Mouse (Mus musculus): ENCODE measurements around the gene Ppp2r3a. TPM values are rescaled to one million over a fixed set of nuclear protein-coding genes. Genes with fewer than 3 reads are reported as not detected.
A peak's percentile ranks its signal among the peaks of the same experiment; 100 is the strongest.

Gene Ppp2r3a
- polyA plus RNA-seq, 1 experiment from 2014 or later: 20.2 TPM

DNA sequence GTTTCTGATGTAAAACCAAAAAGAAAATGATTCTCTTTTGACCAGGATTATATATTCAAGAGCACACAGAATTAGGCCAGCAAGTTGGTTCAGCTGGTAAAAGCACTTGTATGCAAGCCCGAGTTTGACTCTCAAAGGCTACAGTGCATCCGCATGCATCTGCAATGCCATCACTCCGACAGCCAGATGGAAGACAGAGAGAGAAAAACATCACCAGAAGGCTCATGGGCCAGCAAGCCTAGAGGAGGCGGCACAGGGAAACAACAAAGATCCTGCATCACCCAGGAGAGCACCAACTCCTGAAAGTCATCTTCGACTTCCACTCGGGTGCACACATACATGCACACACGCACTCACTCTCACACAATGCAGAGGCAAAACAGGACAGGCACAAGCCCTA is 4.1 kb downstream of the Ppp2r3a start:
- H3K9me3 ChIP-seq (ENCODE audit: control insufficient read depth, low read depth, low read length): no peaks in the 10 kb centered on the region
- H3K36me3 ChIP-seq (ENCODE audit: control insufficient read depth, insufficient read depth, low read length): no peaks in the 10 kb centered on the region
- H3K9ac ChIP-seq (replicated peaks; ENCODE audit: low read depth, low read length): no peak overlapping the region
- no peak overlapping the region for H3K27ac ChIP-seq (ENCODE audit: low read length)
- no peak overlapping the region for H3K4me3 ChIP-seq (ENCODE audit: low read depth, low read length)
- no peaks in the 10 kb centered on the region for H3K27me3 ChIP-seq (ENCODE audit: control insufficient read depth, insufficient read depth, low read length)
- H3K4me1 ChIP-seq (ENCODE audit: control insufficient read depth, insufficient read depth, low read length): peaks cover 8% of the 10 kb centered on the region; the same call in 1 of the 2 replicates
- ATAC-seq (ENCODE audit: insufficient number of reproducible peaks, insufficient read depth, low FRiP score, low read depth): no peak
- H3K4me2 ChIP-seq (replicated peaks; ENCODE audit: low read depth, low read length): no peak overlapping the region
- WGBS: 84% methylated on average over 7 of the region's 7 CpGs

DNA sequence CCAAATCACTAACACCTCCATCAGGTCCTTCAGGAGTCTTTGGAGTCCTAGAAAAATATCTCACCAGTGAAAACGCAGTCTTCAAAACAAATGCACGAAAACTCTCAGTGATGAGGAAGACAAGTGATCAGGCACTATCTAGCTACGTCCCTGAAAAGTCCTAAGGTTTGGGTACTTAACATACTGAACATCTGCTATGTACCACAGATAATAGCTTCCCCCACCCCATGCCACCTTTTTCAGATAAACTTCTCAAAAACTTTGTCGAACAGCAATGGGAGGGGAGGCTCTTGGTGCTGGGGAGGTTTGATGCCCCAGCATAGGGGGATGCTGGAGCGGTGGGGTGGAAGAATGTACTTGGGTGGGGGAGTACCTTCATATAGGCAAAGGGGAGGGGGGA is 6.1 kb downstream of the Ppp2r3a start:
- H3K27ac ChIP-seq (ENCODE audit: low read length): no peak overlapping the region
- H3K4me1 ChIP-seq (ENCODE audit: control insufficient read depth, insufficient read depth, low read length): peaks cover 8% of the 10 kb centered on the region; the same call in 1 of the 2 replicates
- no peak for ATAC-seq (ENCODE audit: insufficient number of reproducible peaks, insufficient read depth, low FRiP score, low read depth)
- no peak overlapping the region for H3K9ac ChIP-seq (replicated peaks; ENCODE audit: low read depth, low read length)
- no peak overlapping the region for H3K4me3 ChIP-seq (ENCODE audit: low read depth, low read length)
- H3K9me3 ChIP-seq (ENCODE audit: control insufficient read depth, low read depth, low read length): no peaks in the 10 kb centered on the region
- no peaks in the 10 kb centered on the region for H3K27me3 ChIP-seq (ENCODE audit: control insufficient read depth, insufficient read depth, low read length)
- H3K36me3 ChIP-seq (ENCODE audit: control insufficient read depth, insufficient read depth, low read length): no peaks in the 10 kb centered on the region
- H3K4me2 ChIP-seq (replicated peaks; ENCODE audit: low read depth, low read length): no peak overlapping the region
- 89% methylated on average over 5 of the region's 5 CpGs for WGBS

DNA sequence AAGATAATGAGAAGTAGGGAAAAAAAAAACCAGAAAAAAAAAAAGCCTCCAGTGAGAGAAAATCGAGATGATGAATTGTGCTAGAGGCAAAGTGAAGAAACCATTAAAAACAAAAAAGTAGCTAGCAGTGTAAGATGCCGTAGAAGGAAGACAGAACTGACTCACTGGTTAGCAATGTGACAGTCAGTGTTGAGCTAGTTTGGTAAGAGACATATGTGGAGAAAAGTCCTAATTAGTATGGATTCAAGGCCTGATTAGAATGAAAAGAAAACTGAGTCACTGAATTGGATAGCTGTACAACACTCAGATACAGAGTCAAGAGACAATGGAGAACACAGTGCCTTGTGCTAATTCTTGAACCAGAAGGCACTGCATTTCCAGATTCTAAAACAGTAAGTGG is 7.9 kb downstream of the Ppp2r3a start:
- H3K27ac ChIP-seq (ENCODE audit: low read length): no peak overlapping the region
- H3K9me3 ChIP-seq (ENCODE audit: control insufficient read depth, low read depth, low read length): no peaks in the 10 kb centered on the region
- no peaks in the 10 kb centered on the region for H3K36me3 ChIP-seq (ENCODE audit: control insufficient read depth, insufficient read depth, low read length)
- WGBS: 34% methylated on average over 2 of the region's 2 CpGs
- H3K9ac ChIP-seq (replicated peaks; ENCODE audit: low read depth, low read length): no peak overlapping the region
- no peak overlapping the region for H3K4me2 ChIP-seq (replicated peaks; ENCODE audit: low read depth, low read length)
- no peak for ATAC-seq (ENCODE audit: insufficient number of reproducible peaks, insufficient read depth, low FRiP score, low read depth)
- no peaks in the 10 kb centered on the region for H3K4me1 ChIP-seq (ENCODE audit: control insufficient read depth, insufficient read depth, low read length)
- H3K27me3 ChIP-seq (ENCODE audit: control insufficient read depth, insufficient read depth, low read length): no peaks in the 10 kb centered on the region
- no peak overlapping the region for H3K4me3 ChIP-seq (ENCODE audit: low read depth, low read length)

DNA sequence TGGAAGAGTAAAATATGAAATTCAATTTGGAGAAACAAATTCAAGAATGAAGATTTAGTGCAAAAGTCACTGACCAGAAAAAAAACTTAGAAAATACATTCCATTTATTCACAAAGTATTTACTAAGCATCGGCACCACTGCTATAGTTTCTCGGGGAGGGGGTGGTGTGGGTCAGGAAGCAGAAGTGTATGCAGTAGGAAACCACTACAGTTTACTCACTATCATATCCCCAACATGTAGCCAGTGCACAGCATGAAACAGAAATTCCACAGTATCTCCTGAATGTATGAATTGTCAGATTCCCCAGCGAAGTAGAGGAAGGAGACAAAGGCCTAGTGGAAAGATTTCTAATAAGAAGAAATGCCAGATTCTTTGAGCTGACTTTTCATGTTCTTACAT is 11.4 kb downstream of the Ppp2r3a start:
- 73% methylated on average over 3 of the region's 3 CpGs for WGBS
- Histone ChIP-seq H3K36me3 (ENCODE audit: control insufficient read depth, insufficient read depth, low read length) (no peaks in the 10 kb centered on the region), H3K9ac (replicated peaks; ENCODE audit: low read depth, low read length) (no peak overlapping the region), H3K4me1 (ENCODE audit: control insufficient read depth, insufficient read depth, low read length) (no peaks in the 10 kb centered on the region), H3K4me3 (ENCODE audit: low read depth, low read length) (no peak overlapping the region), H3K4me2 (replicated peaks; ENCODE audit: low read depth, low read length) (no peak overlapping the region), H3K27me3 (ENCODE audit: control insufficient read depth, insufficient read depth, low read length) (no peaks in the 10 kb centered on the region), H3K27ac (ENCODE audit: low read length) (no peak overlapping the region), H3K9me3 (ENCODE audit: control insufficient read depth, low read depth, low read length) (no peaks in the 10 kb centered on the region)
- no peak for ATAC-seq (ENCODE audit: insufficient number of reproducible peaks, insufficient read depth, low FRiP score, low read depth)

DNA sequence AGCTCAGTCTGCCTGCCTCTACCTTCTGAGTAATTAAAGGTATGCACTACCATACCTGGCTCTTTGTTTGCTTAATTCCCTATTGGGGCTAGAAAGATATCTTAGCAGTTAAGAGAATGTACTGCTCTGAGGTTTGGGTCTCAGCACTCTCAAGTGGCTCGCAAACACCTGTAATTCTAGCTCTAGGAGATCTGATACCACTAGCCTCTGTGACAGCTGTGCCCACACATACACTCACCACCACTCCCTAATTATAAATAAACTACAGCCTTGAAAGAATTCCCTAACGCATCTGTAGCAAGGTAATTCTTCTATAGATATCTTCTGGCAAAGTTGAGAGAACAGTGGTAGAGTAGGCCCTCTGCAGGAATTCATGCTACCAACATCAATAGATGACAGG is 15.8 kb downstream of the Ppp2r3a start:
- Histone ChIP-seq H3K4me1 (ENCODE audit: control insufficient read depth, insufficient read depth, low read length) (no peaks in the 10 kb centered on the region), H3K4me2 (replicated peaks; ENCODE audit: low read depth, low read length) (no peak overlapping the region), H3K27me3 (ENCODE audit: control insufficient read depth, insufficient read depth, low read length) (no peaks in the 10 kb centered on the region), H3K4me3 (ENCODE audit: low read depth, low read length) (no peak overlapping the region), H3K9ac (replicated peaks; ENCODE audit: low read depth, low read length) (no peak overlapping the region), H3K36me3 (ENCODE audit: control insufficient read depth, insufficient read depth, low read length) (no peaks in the 10 kb centered on the region), H3K27ac (ENCODE audit: low read length) (no peak overlapping the region), H3K9me3 (ENCODE audit: control insufficient read depth, low read depth, low read length) (no peaks in the 10 kb centered on the region)
- no peak for ATAC-seq (ENCODE audit: insufficient number of reproducible peaks, insufficient read depth, low FRiP score, low read depth)
- 58% methylated on average over 2 of the region's 2 CpGs for WGBS

DNA sequence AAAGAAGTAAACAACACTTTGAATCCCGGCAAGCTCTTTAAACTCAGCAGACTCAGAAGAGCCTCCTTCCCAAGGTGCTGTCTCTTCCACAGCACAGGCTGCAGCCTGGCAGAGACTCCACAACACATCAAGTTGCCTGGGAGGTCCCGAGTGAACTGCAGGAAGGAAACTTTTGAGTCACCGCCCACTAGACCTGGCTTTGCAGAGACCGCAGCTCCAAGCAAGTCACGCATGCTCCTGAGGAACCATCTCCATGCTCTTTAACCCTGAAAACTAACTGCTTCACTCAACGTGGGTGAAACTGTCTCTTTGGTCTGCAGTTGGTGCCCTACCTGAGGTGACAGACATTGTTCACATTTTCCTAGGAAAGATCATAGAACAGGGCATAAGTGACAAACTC is 19.6 kb downstream of the Ppp2r3a start:
- Histone ChIP-seq H3K27ac (ENCODE audit: low read length) (no peak overlapping the region), H3K4me3 (ENCODE audit: low read depth, low read length) (no peak overlapping the region), H3K36me3 (ENCODE audit: control insufficient read depth, insufficient read depth, low read length) (no peaks in the 10 kb centered on the region), H3K9me3 (ENCODE audit: control insufficient read depth, low read depth, low read length) (no peaks in the 10 kb centered on the region), H3K9ac (replicated peaks; ENCODE audit: low read depth, low read length) (no peak overlapping the region), H3K4me1 (ENCODE audit: control insufficient read depth, insufficient read depth, low read length) (no peaks in the 10 kb centered on the region), H3K27me3 (ENCODE audit: control insufficient read depth, insufficient read depth, low read length) (no peaks in the 10 kb centered on the region), H3K4me2 (replicated peaks; ENCODE audit: low read depth, low read length) (no peak overlapping the region)
- 74% methylated on average over 6 of the region's 6 CpGs for WGBS
- ATAC-seq (ENCODE audit: insufficient number of reproducible peaks, insufficient read depth, low FRiP score, low read depth): no peak

DNA sequence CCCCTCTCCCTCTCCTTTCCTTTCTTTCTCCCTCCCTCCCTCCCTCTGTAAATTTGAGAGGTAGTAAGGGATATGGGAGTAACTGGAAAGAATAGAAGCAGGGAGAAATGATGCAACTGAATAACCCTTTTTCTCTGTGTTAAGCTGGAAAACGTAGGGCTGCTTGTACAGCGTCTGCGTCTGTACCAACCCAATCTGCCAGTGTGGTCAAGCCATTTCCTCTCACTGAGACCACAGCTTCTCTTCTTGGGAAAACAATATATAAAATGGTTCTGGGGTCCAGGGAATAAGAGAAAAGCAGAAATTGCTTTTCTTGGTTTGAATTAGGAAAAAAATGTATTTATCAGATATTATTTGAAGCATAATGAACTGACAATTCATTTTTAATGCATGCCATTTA is 21.6 kb downstream of the Ppp2r3a start:
- H3K4me1 ChIP-seq (ENCODE audit: control insufficient read depth, insufficient read depth, low read length): no peaks in the 10 kb centered on the region
- no peak overlapping the region for H3K4me3 ChIP-seq (ENCODE audit: low read depth, low read length)
- H3K9ac ChIP-seq (replicated peaks; ENCODE audit: low read depth, low read length): no peak overlapping the region
- no peak for ATAC-seq (ENCODE audit: insufficient number of reproducible peaks, insufficient read depth, low FRiP score, low read depth)
- no peak overlapping the region for H3K27ac ChIP-seq (ENCODE audit: low read length)
- no peak overlapping the region for H3K4me2 ChIP-seq (replicated peaks; ENCODE audit: low read depth, low read length)
- whole genome bisulfite sequencing: 83% methylated on average over 3 of the region's 3 CpGs
- no peaks in the 10 kb centered on the region for H3K9me3 ChIP-seq (ENCODE audit: control insufficient read depth, low read depth, low read length)
- no peaks in the 10 kb centered on the region for H3K27me3 ChIP-seq (ENCODE audit: control insufficient read depth, insufficient read depth, low read length)
- no peaks in the 10 kb centered on the region for H3K36me3 ChIP-seq (ENCODE audit: control insufficient read depth, insufficient read depth, low read length)

DNA sequence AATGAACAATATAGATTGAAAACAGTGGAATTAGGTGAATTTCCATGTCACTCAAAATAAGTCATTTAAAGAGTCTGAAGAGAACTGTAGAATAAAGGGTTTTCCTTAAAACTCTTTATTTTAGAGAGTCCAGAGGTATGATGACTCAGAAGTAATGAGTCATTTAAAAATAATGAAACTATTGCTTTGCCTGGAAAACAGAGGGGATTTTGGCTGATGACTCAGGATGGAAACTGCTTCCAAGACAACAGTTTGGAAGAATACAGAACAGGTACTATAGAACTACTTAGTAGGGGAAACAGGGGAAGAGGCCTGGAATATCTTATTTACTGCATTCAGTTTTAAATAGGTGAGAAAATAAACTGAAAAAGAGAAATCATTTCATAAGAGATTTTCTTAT is 22.7 kb downstream of the Ppp2r3a start:
- no peak overlapping the region for H3K27ac ChIP-seq (ENCODE audit: low read length)
- H3K36me3 ChIP-seq (ENCODE audit: control insufficient read depth, insufficient read depth, low read length): no peaks in the 10 kb centered on the region
- no peak overlapping the region for H3K9ac ChIP-seq (replicated peaks; ENCODE audit: low read depth, low read length)
- no peak overlapping the region for H3K4me2 ChIP-seq (replicated peaks; ENCODE audit: low read depth, low read length)
- no peaks in the 10 kb centered on the region for H3K9me3 ChIP-seq (ENCODE audit: control insufficient read depth, low read depth, low read length)
- H3K4me3 ChIP-seq (ENCODE audit: low read depth, low read length): no peak overlapping the region
- H3K27me3 ChIP-seq (ENCODE audit: control insufficient read depth, insufficient read depth, low read length): no peaks in the 10 kb centered on the region
- ATAC-seq (ENCODE audit: insufficient number of reproducible peaks, insufficient read depth, low FRiP score, low read depth): no peak
- no peaks in the 10 kb centered on the region for H3K4me1 ChIP-seq (ENCODE audit: control insufficient read depth, insufficient read depth, low read length)

DNA sequence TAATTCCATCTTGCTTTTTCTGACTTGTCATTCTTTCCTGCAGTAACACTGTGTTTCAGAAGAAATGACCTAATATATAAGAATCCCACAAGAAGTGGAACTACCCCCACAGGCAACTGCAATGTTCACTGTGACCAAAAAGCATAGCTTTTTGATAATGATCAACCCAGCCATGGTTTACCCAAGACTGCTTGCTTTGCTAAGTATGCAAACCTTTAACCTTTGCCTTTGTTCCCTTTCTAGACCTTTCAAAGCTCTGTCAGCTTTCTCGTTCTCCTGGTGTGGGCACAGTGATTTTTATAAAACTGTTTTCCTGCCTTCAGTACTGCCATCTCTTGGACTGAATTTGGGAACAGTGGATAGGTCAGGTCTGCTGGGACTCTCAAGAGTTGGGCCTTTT is 43.6 kb downstream of the Ppp2r3a start:
- ATAC-seq (ENCODE audit: insufficient number of reproducible peaks, insufficient read depth, low FRiP score, low read depth): peak; percentile 37; the same call in 1 of the 2 replicates
- 63% methylated on average over 1 of the region's 1 CpGs for WGBS

More for the DNA sequence above, 43.6 kb downstream of the Ppp2r3a start:
- H3K36me3 ChIP-seq (ENCODE audit: control insufficient read depth, insufficient read depth, low read length): 0 out of 2 replicates have a peak, but pooled peaks cover 4% of the 10 kb centered on the region
- no peak overlapping the region for H3K4me2 ChIP-seq (replicated peaks; ENCODE audit: low read depth, low read length)
- no peaks in the 10 kb centered on the region for H3K27me3 ChIP-seq (ENCODE audit: control insufficient read depth, insufficient read depth, low read length)
- H3K9me3 ChIP-seq (ENCODE audit: control insufficient read depth, low read depth, low read length): no peaks in the 10 kb centered on the region
- no peaks in the 10 kb centered on the region for H3K4me1 ChIP-seq (ENCODE audit: control insufficient read depth, insufficient read depth, low read length)
- no peak overlapping the region for H3K9ac ChIP-seq (replicated peaks; ENCODE audit: low read depth, low read length)
- no peak overlapping the region for H3K27ac ChIP-seq (ENCODE audit: low read length)
- no peak overlapping the region for H3K4me3 ChIP-seq (ENCODE audit: low read depth, low read length)

Data from stomach, embryonic 14.5 days (tissue).